Mouse (Mus musculus): Measurements from ENCODE around the gene Snrnp200. TPM values are rescaled to one million over a fixed set of nuclear protein-coding genes. Genes with fewer than 3 reads are reported as not detected.
"Not testable (repeated sequence)": the region's sequence is repeated elsewhere in the genome, so short reads cannot be mapped to it uniquely, and the experiment has no call there.

Snrnp200 gene
- 10 to 100 TPM; 61.1 to 72.6 (median 67.5) TPM for total RNA-seq (2022)

- peak; percentile 96 for DNase-seq (ENCODE audit: low spot score)
Observed at GRCm38 (mm10) chr2:127207547-127208451, at the start of gene Snrnp200, which contains the start of gene 1810024B03Rik. Gene Snrnp200 (plus strand): TSS chr2:127208386. Gene 1810024B03Rik (minus strand): TSS chr2:127208280.

DNA sequence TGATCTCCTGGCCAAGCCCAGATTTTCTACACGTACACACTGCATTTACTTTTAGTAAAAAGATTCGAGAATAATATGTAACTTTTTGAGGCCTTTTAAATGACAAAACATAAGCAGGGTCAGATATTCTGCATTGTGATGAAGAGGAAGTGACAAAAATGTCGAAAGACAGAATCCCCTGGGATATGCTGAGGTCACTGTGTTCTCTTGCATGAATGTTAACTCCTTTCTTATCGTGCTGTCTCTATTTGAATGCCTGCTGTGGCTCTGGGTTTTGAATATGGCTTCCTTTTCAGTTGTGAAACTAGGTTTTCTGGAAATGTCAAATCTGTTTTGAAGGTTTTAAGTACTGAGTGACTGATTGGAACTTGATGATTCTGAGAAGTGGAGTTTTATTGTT is 42.5 kb upstream of the Snrnp200 start:
- no peak for DNase-seq (ENCODE audit: low spot score)

- DNase-seq (ENCODE audit: low spot score): peak; percentile 63
Observed at GRCm38 (mm10) chr2:127166261-127166660, 41.9 kb upstream of the Snrnp200 start.

DNA sequence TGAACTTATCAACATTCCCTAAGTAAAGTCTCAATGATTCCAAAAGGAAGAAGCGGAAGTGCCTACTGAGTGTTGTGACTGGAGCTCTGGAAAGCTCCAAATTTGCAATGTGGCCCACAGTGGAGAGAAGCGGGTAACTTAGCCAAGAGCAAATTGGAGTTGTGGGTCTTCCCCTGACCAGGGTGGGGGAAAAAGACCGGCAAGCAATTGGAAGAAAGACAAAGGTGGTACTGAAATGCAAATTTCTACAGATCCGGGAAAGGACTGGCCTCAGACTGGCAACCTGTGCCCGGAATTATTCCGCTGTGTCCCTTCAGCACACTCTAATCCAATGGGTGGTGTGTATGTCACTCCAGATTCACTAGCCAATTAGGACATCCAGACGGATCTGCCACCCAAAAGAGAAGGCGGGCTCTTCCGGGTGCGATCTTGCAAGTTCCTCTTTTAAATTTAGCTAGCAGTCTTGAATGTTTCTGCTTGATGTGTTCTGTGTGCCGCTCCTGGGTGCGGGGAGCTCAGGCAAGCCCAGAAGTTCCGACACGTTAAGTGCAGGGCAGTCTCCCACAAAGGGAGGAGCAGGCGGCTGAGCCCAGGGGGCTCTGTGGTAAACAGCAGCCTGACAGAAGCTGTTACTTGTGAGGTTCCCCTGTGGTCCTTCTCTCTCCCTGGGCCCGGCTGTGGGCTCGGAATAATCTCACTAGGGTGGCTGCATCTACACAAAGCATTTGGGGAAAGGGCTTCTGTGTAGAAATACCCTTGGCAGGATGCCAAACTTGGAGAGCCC is 25.4 kb upstream of the Snrnp200 start:
- DNase-seq (ENCODE audit: low spot score): peak; percentile 90

GRCm38 (mm10) chr2:127189574-127189973 is 18.6 kb upstream of the Snrnp200 start:
- DNase-seq (ENCODE audit: low spot score): no peak

GRCm38 (mm10) chr2:127204932-127205331 is 3.3 kb upstream of the Snrnp200 start:
- peak; percentile 47 for DNase-seq (ENCODE audit: low spot score)

DNA sequence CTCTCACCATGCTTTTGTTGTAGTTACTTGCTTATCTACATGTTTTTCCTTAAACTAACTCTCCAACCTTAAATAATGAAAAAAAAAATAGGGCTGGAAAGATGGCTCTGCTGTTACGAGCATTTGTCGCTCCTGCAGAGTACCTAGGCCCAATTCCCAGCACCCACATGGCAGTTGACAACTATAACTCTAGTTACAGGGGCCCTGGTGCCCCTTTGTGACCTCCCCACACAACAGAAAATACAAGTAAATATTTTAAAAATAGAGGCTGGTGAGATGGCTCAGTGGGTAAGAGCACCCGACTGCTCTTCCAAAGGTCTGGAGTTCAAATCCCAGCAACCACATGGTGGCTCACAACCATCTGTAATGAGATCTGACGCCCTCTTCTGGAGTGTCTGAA is 2.2 kb upstream of the Snrnp200 start:
- not testable (repeated sequence) for DNase-seq (ENCODE audit: low spot score)

DNA sequence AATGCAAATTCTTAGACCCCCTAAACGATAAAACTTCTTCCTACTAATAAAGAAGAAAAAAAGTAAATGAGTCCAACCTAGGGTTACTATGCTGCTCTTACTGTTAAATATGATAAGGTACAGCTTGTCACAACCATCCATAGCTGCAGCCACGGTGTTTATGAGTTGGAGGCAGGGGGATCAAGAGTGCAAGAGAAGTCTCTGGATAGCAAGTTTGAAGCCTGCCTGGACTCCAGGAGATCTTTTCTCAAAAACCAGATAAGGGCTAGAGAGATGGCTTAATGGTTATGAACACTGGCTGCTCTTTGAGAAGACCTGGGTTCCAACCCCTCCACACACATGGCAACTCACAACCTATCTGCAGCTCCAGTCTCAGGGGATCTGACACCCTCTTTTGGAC is 1.3 kb upstream of the Snrnp200 start:
- DNase-seq (ENCODE audit: low spot score): no peak

GRCm38 (mm10) chr2:127208452-127208769 is 225 bp downstream of the Snrnp200 start:
- no peak for DNase-seq (ENCODE audit: low spot score)

DNA sequence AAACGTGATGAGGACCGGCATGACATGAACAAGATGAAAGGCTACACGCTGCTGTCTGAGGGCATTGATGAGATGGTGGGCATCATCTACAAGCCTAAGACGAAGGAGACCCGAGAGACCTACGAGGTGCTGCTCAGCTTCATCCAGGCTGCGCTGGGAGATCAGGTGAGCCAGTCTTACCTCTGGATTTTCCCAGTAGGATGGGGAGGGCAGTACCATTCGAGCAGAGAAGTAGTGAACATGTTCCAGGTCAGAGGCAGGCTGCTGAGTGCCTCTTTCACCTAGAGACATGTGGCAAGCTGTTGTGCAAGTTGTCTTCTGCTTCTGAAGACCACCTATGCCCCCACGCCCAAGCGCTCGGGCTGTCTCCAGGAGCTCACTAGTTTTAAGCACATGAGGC is 2.5 kb downstream of the Snrnp200 start:
- DNase-seq (ENCODE audit: low spot score): no peak

DNA sequence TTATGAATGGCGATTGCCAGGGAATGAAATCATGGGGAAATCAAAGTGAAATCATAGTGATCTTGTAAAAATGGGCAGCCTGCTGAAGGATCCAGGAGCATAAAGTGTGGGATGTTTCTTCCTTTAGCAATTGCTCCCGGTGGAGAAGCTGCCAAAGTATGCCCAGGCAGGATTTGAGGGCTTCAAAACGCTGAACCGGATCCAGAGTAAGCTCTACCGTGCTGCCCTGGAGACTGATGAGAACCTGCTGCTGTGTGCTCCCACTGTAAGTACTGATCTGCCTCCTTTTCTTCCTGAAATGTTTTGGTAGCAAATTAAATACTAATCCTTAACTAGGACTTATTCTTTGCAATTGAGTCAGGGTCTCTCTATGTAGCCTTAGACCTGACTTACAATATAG is 9.6 kb downstream of the Snrnp200 start:
- no peak for DNase-seq (ENCODE audit: low spot score)

GRCm38 (mm10) chr2:127225261-127225660 is 17.1 kb downstream of the Snrnp200 start:
- DNase-seq (ENCODE audit: low spot score): no peak

- no peak for DNase-seq (ENCODE audit: low spot score)
Observed at GRCm38 (mm10) chr2:127237897-127238610, 29.9 kb downstream of the Snrnp200 start.

- DNase-seq (ENCODE audit: low spot score): no peak
Observed at GRCm38 (mm10) chr2:127240065-127240464, 31.9 kb downstream of the Snrnp200 start.

DNA sequence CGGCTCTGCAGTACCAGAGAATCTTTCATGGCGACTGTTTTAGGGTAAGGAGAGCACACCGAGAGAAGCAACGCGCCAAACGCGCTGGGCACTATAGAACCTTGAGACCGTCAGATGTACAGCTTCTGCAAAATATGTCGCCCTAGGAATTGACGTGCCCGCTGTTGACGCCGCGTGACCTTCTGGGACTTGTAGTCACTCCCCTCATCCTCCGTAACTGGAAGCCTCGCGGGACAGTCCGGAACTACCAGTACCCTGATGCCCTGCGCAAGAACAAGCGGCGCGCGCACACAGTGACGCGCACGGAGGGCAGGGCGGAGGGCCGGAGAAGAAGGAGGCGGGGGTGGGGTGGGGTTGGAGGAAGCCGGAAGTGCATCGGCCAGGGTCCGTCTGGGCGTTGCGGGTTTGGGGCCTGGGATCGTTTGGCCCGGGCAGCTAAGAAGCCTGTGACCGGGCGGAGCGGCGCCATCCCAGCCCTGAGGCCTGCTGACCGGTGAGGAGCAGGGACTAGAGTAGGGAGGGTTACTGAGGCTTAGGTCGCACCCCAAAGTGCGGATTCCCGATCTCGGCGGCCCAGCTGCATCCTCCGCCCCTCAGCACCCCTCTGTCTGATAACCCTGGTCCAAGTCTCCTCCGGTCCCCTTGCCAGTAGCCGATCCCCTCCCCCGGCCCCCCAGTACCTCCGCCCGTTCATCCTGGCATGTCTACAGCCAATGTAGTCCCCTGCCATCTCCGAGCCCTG is 39.6 kb downstream of the Snrnp200 start, which contains the start of the genes Ciao1 and Tmem127:
TSS of gene Ciao1 (minus strand) at position 225 of the 742 bp plus-strand sequence.
TSS of gene Tmem127 (plus strand) at position 317 of the 742 bp plus-strand sequence.
- peak; percentile 96 for DNase-seq (ENCODE audit: low spot score)

GRCm38 (mm10) chr2:127248334-127249004 is 40.3 kb downstream of the Snrnp200 start:
- DNase-seq (ENCODE audit: low spot score): no peak

DNA sequence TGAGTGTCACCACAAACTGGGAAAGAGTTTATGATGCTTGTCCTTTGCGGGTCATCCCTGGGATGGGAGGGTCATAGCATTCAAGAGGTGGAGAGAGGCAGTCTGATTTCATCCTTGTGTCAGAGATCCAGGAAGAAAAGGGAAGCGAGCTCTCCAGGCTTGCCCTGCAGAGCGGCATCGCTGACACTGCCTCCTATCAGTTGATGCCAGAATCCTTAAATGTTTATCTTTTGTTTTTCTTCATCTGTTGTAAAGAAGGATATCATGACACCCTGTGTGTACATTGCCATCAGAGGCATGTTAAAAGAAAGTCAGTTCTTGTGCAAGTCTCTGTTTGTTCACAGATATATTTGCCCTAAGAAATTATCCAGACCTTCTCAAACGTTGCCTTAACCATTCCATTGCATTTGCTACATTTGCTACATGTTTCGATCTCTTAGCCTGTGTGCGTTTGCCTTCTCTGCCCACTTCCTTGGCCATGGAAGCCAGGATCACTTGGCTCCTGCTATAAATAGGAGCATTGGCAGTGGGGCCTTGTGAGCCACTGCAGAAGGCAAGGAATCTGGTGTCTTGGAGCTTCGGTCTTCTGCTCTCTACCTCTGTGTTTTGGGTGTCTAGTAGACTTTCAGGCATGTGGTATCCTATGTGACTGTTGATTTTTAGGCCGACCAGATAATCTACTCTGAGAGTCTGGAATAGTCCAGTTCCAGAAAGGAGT is 42.3 kb downstream of the Snrnp200 start:
- no peak for DNase-seq (ENCODE audit: low spot score)

DNA sequence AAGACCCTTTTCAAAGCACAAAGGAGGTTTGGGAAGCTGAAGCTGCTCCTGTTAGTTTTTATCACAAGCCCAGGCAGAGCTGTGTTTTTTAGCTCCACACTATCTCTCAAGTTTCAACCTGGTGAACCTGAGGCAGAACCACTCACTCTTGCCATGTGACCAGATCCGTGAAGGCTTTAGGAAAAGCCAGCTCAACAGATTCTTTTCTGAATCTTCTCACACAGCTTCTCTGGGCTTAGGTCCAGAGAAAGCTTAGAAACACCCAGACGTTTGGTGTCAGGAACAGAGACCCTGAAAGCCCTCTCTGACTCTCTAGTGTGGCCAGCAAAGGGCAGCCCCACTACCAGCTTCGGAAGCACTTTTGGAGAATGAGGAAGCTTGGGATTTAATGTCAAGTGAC is 43.3 kb downstream of the Snrnp200 start:
- DNase-seq (ENCODE audit: low spot score): no peak

DNA sequence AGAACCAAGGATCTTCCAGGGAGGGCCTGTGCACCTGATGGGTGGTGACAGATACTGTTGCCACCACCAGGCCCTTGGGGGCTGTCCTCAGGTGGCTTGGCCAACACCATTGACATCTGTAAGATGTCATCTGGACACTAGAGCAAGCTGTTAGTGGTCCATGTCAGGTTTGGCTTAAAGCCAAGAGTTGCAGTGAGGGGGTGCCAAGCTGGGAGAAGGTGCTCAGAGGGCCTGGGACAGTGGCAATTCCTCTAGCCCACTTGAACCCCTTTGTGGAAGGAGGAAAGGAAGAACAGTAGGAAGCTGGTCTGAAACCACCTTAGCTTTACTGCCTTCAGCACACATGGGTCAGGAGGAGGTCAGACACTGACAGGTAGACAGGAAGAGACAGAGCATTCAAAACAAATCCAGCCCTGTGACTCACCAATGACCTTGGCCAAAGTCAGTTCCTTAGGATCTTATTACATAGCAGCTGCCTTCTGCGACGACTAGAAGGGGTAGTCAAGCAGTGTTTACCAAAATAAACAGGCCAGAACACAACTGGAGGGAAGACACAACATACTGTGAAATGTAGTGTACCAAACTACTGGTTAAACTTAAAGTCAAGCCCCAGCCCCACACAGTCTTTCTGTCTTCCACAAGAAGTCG is 43.8 kb downstream of the Snrnp200 start:
- no peak for DNase-seq (ENCODE audit: low spot score)
